In genomic region chr15:67405523-67405922, GRCm38 (mm10) we compare ENCODE assay signal across 9 mouse cellular contexts.
DNase-seq lines count a peak whose midpoint lies in the region.
"Had no signal": no experiment of that assay in that cellular context is flagged by ENCODE, and none has a peak within 500 bp of the region (broad histone marks: within the 10 kb centered on the region; RNA-seq: fewer than 3 reads in every experiment).

No protein-coding gene starts in this region.

- peak; percentile 10 for DNase-seq in kidney, adult 11 months
- no peak for DNase-seq in kidney, postnatal 14 days
- DNase-seq in thymus, postnatal 25 days, result peak; percentile 20
- no peak for DNase-seq in thymus, postnatal 10 days (ENCODE audit: low spot score in 2 of 2)
- peak; percentile 13 to 22 for DNase-seq in heart, adult 9 months (ENCODE audit: low spot score in 2 of 2)
- no peak for DNase-seq in yolk sac, embryonic 10.5 days (ENCODE audit: low spot score)
- DNase-seq in ovary, postnatal 14 days (ENCODE audit: low spot score), result no peak
- no peak for DNase-seq in cerebellum, adult 9-11 months
- DNase-seq: cerebellum, adult 8-10 months had no signal

Comparison
In these comparisons a context has a peak if more than half of its experiments do, and no peak if none do; other contexts are left out.
1. DNase-seq: peak in kidney, adult 11 months (single experiment), thymus, postnatal 25 days (single experiment) and heart, adult 9 months (2 of 2); none in kidney, postnatal 14 days (single experiment), thymus, postnatal 10 days (0 of 2), yolk sac, embryonic 10.5 days (single experiment), ovary, postnatal 14 days (single experiment) and cerebellum, adult 9-11 months (single experiment).